Mouse (Mus musculus) G1E (cell line): ENCODE measurements around the gene Sdk1. TPM values are rescaled to one million over a fixed set of nuclear protein-coding genes. Genes with fewer than 3 reads are reported as not detected.

Experiments
- ATAC-seq: 2 replicates; pipeline ENCODE4 v1.8.0; 2016; ENCODE audit warnings: mild to moderate bottlenecking; ENCODE audit not compliant: insufficient number of reproducible peaks, poor library complexity, low FRiP score, severe bottlenecking; ENCODE audit errors: extremely low read depth
- DNase-seq: peaks from one replicate; pipeline ENCODE4 v3.0.0; 2012; ENCODE audit warnings: low spot score
- H3K27me3 ChIP-seq: 2 replicates; pipeline ENCODE4 v1.6.1; 2012; ENCODE audit warnings: mild to moderate bottlenecking, low read length, inconsistent platforms; ENCODE audit not compliant: insufficient read depth
- H3K36me3 ChIP-seq: replicated peaks from 2 replicates; pipeline ENCODE3; 2012; ENCODE audit warnings: mild to moderate bottlenecking, inconsistent platforms
- H3K4me1 ChIP-seq: 2 replicates; pipeline ENCODE4 v1.6.1; 2012; ENCODE audit warnings: low read depth, low read length, inconsistent platforms, mixed read lengths; ENCODE audit not compliant: insufficient read depth
- H3K4me3 ChIP-seq: 2 replicates; pipeline ENCODE4 v1.5.1; 2012; ENCODE audit warnings: low read depth, mild to moderate bottlenecking, inconsistent platforms, low read length, moderate library complexity, mixed read lengths
- H3K9me3 ChIP-seq: replicated peaks from 2 replicates; pipeline ENCODE4 v1.6.1; 2012; ENCODE audit warnings: inconsistent platforms
- CTCF ChIP-seq: IDR thresholded peaks from 2 replicates; pipeline ENCODE4 v1.5.1; 2012; ENCODE audit warnings: low read depth, low read length, inconsistent platforms, mixed read lengths
- GATA1 ChIP-seq: IDR thresholded peaks from 2 replicates; pipeline ENCODE4 v1.6.1; 2012; ENCODE audit warnings: borderline replicate concordance, low read length, inconsistent platforms, mixed read lengths
- GATA2 ChIP-seq: IDR thresholded peaks from 2 replicates; pipeline ENCODE4 v1.6.1; 2012; ENCODE audit warnings: low read depth, low read length, inconsistent platforms, borderline replicate concordance
- POLR2AphosphoS5 ChIP-seq: IDR thresholded peaks from 2 replicates; pipeline ENCODE4 v1.6.1; 2012; ENCODE audit warnings: low read depth, low read length, inconsistent platforms; ENCODE audit not compliant: insufficient replicate concordance
- TAL1 ChIP-seq: conservative IDR thresholded peaks from 2 replicates; pipeline ENCODE4 v1.6.1; 2012; ENCODE audit warnings: low read depth, low read length, inconsistent platforms, mixed read lengths
- polyA plus RNA-seq: library from polyadenylated mRNA; stranded (reverse); fragments of >175 nt; gene quantifications from 2 replicates; pipeline ENCODE4 v1.2.3, GENCODE M21; 2012
- total RNA-seq, 2 experiments: library from RNA; stranded (forward) in 1 of 2; stranded (reverse) in 1 of 2; fragments of 200-1000 nt in 1 of 2; fragments of >200 nt in 1 of 2; fragmentation: Nextera tagmentation in 1 of 2; gene quantifications; 2 replicates each; pipeline ENCODE4 v1.2.3; 2014 to 2017

The Sdk1 gene
- total and polyA plus RNA-seq, 3 experiments, result 0.27 TPM; not detected in 2

DNA sequence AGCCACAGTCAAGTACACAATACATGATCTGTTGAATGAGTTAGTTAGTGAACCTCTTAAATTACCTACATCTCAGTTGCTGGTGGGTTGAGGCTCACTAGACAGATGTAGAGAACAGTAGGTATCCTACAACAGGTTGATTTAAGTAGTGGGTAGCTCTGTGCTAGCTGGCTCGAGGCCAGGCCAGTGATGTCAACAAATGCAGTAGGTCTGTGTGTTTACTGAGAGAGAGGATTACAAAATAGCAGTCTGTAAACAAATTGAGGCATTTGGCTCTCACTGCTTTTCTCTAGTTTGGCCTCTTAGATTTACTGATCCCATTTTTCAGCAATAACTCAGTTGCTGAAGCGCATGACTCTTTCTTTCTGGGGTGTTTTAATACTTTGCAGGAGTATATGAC is 70.5 kb downstream of the Sdk1 start:
- no peak for TF ChIP-seq POLR2AphosphoS5
- no peaks in the 10 kb centered on the region for H3K4me1 ChIP-seq
- ATAC-seq (no peak), DNase-seq (no peak)
- no peak overlapping the region for H3K4me3 ChIP-seq
- no peaks in the 10 kb centered on the region for H3K27me3 ChIP-seq
- no peaks in the 10 kb centered on the region for H3K36me3 ChIP-seq
- peaks cover 15% of the 10 kb centered on the region for H3K9me3 ChIP-seq

- TF ChIP-seq CTCF, result no peak
- TF ChIP-seq TAL1, result no peak
- TF ChIP-seq GATA2, result no peak
- TF ChIP-seq GATA1, result no peak
- TF ChIP-seq POLR2AphosphoS5, result no peak
- no peak for ATAC-seq
- no peaks in the 10 kb centered on the region for H3K4me1 ChIP-seq
- no peak overlapping the region for H3K4me3 ChIP-seq
- H3K27me3 ChIP-seq, result no peaks in the 10 kb centered on the region
- DNase-seq, result no peak
- no peaks in the 10 kb centered on the region for H3K36me3 ChIP-seq
- H3K9me3 ChIP-seq, result peaks cover 19% of the 10 kb centered on the region
Observed at GRCm38 (mm10) chr5:141312305-141312704, 71.0 kb downstream of the Sdk1 start.

DNA sequence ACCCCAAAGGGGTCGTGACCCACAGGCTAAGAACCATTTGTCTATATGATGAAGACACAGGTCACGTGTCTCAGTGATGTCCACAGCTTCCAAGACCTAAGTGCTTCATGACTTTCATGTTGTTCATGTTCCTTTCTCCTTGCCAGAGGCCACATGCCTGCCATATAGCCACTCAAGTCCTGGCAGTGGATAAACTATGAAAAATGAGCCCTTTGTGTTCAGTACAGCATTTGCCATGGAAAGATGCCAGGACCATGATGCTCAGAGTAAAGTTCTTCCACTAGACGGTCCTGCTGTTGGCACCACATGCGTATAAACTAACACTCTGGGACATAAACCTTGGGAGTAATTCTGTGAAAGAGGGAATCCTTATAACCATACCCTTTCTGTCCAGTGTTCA is 75.8 kb downstream of the Sdk1 start:
- Histone ChIP-seq H3K36me3 (no peaks in the 10 kb centered on the region), H3K9me3 (peaks cover 22% of the 10 kb centered on the region), H3K4me3 (no peak overlapping the region), H3K27me3 (no peaks in the 10 kb centered on the region), H3K4me1 (no peaks in the 10 kb centered on the region)
- DNase-seq, result no peak
- no peak for ATAC-seq
- no peak for TF ChIP-seq CTCF
- TF ChIP-seq GATA2, result no peak
- TF ChIP-seq GATA1, result no peak
- no peak for TF ChIP-seq TAL1
- TF ChIP-seq POLR2AphosphoS5, result no peak

GRCm38 (mm10) chr5:141324910-141325309 is 83.6 kb downstream of the Sdk1 start:
- H3K9me3 ChIP-seq, result peaks cover 28% of the 10 kb centered on the region
- DNase-seq (no peak), ATAC-seq (no peak)
- no peak overlapping the region for H3K4me3 ChIP-seq
- no peak for TF ChIP-seq GATA1
- TF ChIP-seq POLR2AphosphoS5, result no peak
- TF ChIP-seq GATA2, result no peak
- H3K4me1 ChIP-seq, result no peaks in the 10 kb centered on the region
- no peaks in the 10 kb centered on the region for H3K27me3 ChIP-seq
- H3K36me3 ChIP-seq, result no peaks in the 10 kb centered on the region

GRCm38 (mm10) chr5:141344376-141344775 is 103.1 kb downstream of the Sdk1 start:
- DNase-seq (no peak), ATAC-seq (no peak)
- no peak overlapping the region for H3K4me3 ChIP-seq
- peaks cover 29% of the 10 kb centered on the region for H3K9me3 ChIP-seq
- no peaks in the 10 kb centered on the region for H3K27me3 ChIP-seq
- H3K4me1 ChIP-seq, result no peaks in the 10 kb centered on the region
- TF ChIP-seq GATA1 (no peak), GATA2 (no peak)
- no peaks in the 10 kb centered on the region for H3K36me3 ChIP-seq

DNA sequence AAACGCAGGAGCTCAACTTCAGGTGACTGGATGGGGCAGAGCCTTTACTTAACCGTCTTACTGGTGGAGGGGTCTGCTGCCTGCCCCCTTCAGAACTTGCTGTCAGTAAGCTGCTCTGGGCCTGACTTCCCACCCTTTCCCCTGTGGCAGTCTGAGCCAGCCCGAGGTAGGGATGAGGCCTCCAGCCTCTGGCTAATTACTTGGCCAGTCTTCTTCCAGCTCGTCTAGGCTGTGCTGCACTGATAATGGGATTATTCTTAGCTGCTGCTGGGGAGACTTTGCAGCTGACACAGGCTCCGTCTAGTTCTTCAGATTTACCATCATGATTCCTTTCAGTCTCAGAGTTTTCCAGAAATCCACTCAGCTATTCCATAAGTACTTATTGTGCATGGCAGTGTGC is 104.2 kb downstream of the Sdk1 start:
- DNase-seq, result no peak
- peaks cover 33% of the 10 kb centered on the region for H3K9me3 ChIP-seq
- no peaks in the 10 kb centered on the region for H3K4me1 ChIP-seq
- no peak for ATAC-seq
- no peaks in the 10 kb centered on the region for H3K36me3 ChIP-seq
- no peak overlapping the region for H3K4me3 ChIP-seq
- TF ChIP-seq POLR2AphosphoS5, result no peak
- no peak for TF ChIP-seq GATA2
- TF ChIP-seq CTCF, result no peak
- no peak for TF ChIP-seq TAL1
- TF ChIP-seq GATA1, result no peak
- H3K27me3 ChIP-seq, result no peaks in the 10 kb centered on the region

DNA sequence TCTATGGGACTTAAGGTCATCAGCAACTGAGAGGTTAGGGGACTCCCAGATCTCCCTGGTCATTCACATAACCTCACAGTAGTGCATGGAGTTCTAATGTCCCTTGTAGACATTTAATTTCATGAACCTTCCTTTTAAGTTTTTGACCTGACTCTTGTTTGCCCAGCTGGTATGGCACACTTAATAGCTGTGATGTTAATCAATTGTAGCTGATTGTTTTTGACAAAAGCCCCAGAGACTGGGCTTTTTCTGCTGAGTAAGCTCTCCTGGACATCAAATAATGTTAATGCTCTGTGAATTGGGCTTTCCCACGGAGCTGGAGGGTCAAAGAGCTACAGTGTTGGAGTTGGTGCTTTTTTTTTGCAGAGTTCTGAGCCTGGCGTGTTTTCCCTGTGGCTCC is 121.4 kb downstream of the Sdk1 start:
- DNase-seq (no peak), ATAC-seq (no peak)
- H3K4me3 ChIP-seq, result no peak overlapping the region
- H3K4me1 ChIP-seq, result no peaks in the 10 kb centered on the region
- H3K9me3 ChIP-seq, result peaks cover 44% of the 10 kb centered on the region
- H3K36me3 ChIP-seq, result no peaks in the 10 kb centered on the region
- TF ChIP-seq TAL1 (no peak), GATA2 (no peak), CTCF (no peak), GATA1 (no peak), POLR2AphosphoS5 (no peak)
- H3K27me3 ChIP-seq, result no peaks in the 10 kb centered on the region
